Mouse (Mus musculus) stomach, embryonic 14.5 days (tissue): ENCODE measurements around the gene Kcnj15. TPM values are rescaled to one million over a fixed set of nuclear protein-coding genes. Genes with fewer than 3 reads are reported as not detected.
A peak's percentile ranks its signal among the peaks of the same experiment; 100 is the strongest.

Experiments used
- ATAC-seq: fragments of 200-750 bp; cut with Nextera tagmentation; 2 replicates; pipeline ENCODE4 v1.8.0; 2017; ENCODE audit warnings: low read depth, moderate TSS enrichment; ENCODE audit not compliant: insufficient number of reproducible peaks, insufficient read depth, low FRiP score
- H3K27ac ChIP-seq: fragments of 300-500 bp; sonication (generic); 2 replicates; pipeline ENCODE4 v1.5.1; 2014; ENCODE audit warnings: mild to moderate bottlenecking, low read length, moderate library complexity, mixed read lengths
- H3K27me3 ChIP-seq: fragments of 300-500 bp; sonication (generic); 2 replicates; pipeline ENCODE4 v1.6.1; 2014; ENCODE audit warnings: low read length, control low read depth, mixed read lengths; ENCODE audit not compliant: control insufficient read depth, insufficient read depth
- H3K36me3 ChIP-seq: fragments of 300-500 bp; sonication (generic); 2 replicates; pipeline ENCODE4 v1.6.1; 2014; ENCODE audit warnings: mild to moderate bottlenecking, control low read depth, low read length, moderate library complexity, mixed read lengths; ENCODE audit not compliant: control insufficient read depth, insufficient read depth
- H3K4me1 ChIP-seq: fragments of 300-500 bp; sonication (generic); 2 replicates; pipeline ENCODE4 v1.6.1; 2014; ENCODE audit warnings: low read length, control low read depth, mixed read lengths; ENCODE audit not compliant: control insufficient read depth, insufficient read depth
- H3K4me2 ChIP-seq: fragments of 300-500 bp; sonication (generic); replicated peaks from 2 replicates; pipeline ENCODE4 v1.6.1; 2014; ENCODE audit warnings: low read depth, low read length, control low read depth
- H3K4me3 ChIP-seq: fragments of 300-500 bp; sonication (generic); 2 replicates; pipeline ENCODE4 v1.5.1; 2014; ENCODE audit warnings: low read depth, low read length, control low read depth
- H3K9ac ChIP-seq: fragments of 300-500 bp; sonication (generic); replicated peaks from 2 replicates; pipeline ENCODE4 v1.6.1; 2014; ENCODE audit warnings: low read depth, mild to moderate bottlenecking, control low read depth, low read length, moderate library complexity, mixed read lengths
- H3K9me3 ChIP-seq: fragments of 300-500 bp; sonication (generic); 2 replicates; pipeline ENCODE4 v1.6.1; 2016; ENCODE audit warnings: low read depth, low read length, control low read depth; ENCODE audit not compliant: control insufficient read depth
- WGBS: fragments of 180-500 bp; shearing (Covaris S2); extraction: QIAGEN DNeasy Blood & Tissue Kit; methylation state at CpG from one replicate; pipeline ENCODE4 v1.1.7; 2014; 5-methylcytosine and 5-hydroxymethylcytosine counted together
- polyA plus RNA-seq: library from polyadenylated mRNA; unstranded; fragments of >200 nt; fragmentation: Nextera tagmentation; extraction: Ambion mirVana; gene quantifications from 2 replicates; pipeline ENCODE4 v1.2.1, GENCODE M21; 2014

Kcnj15 gene
- polyA plus RNA-seq, 1 experiment from 2014 or later, result 5.0 TPM

GRCm38 (mm10) chr16:95258100-95258499 lies 742 bp downstream of the Kcnj15 start:
- 18% methylated on average over 4 of the region's 4 CpGs for WGBS
- Histone ChIP-seq H3K9ac (no peak overlapping the region), H3K4me2 (peak overlapping the region; percentile 4; the same call in 1 of the 2 replicates), H3K4me3 (no peak overlapping the region; the same call in 1 of the 2 replicates), H3K27me3 (0 out of 2 replicates have a peak, but pooled peaks cover 3% of the 10 kb centered on the region), H3K27ac (peak overlapping the region; percentile 12; the same call in 1 of the 2 replicates), H3K9me3 (no peaks in the 10 kb centered on the region), H3K4me1 (peaks cover 6% of the 10 kb centered on the region; the same call in 1 of the 2 replicates), H3K36me3 (no peaks in the 10 kb centered on the region)
- ATAC-seq, result no peak

- Histone ChIP-seq H3K27ac (no peak overlapping the region), H3K4me3 (no peak overlapping the region), H3K27me3 (0 out of 2 replicates have a peak, but pooled peaks cover 3% of the 10 kb centered on the region), H3K9me3 (no peaks in the 10 kb centered on the region), H3K4me1 (peaks cover 6% of the 10 kb centered on the region; the same call in 1 of the 2 replicates), H3K36me3 (no peaks in the 10 kb centered on the region), H3K9ac (no peak overlapping the region), H3K4me2 (no peak overlapping the region)
- ATAC-seq, result no peak
- 48% methylated on average over 4 of the region's 4 CpGs for WGBS
These were observed 2.1 kb downstream of the Kcnj15 start for GRCm38 (mm10) chr16:95259505-95259904.

GRCm38 (mm10) chr16:95260693-95261092 lies 3.3 kb downstream of the Kcnj15 start:
- Histone ChIP-seq H3K27me3 (0 out of 2 replicates have a peak, but pooled peaks cover 3% of the 10 kb centered on the region), H3K4me1 (peaks cover 6% of the 10 kb centered on the region; the same call in 1 of the 2 replicates), H3K4me3 (no peak overlapping the region), H3K36me3 (no peaks in the 10 kb centered on the region), H3K9ac (no peak overlapping the region), H3K9me3 (no peaks in the 10 kb centered on the region), H3K27ac (no peak overlapping the region), H3K4me2 (no peak overlapping the region)
- WGBS, result 76% methylated on average over 5 of the region's 5 CpGs
- ATAC-seq, result no peak

GRCm38 (mm10) chr16:95261807-95262206 lies 4.4 kb downstream of the Kcnj15 start:
- Histone ChIP-seq H3K9me3 (no peaks in the 10 kb centered on the region), H3K36me3 (no peaks in the 10 kb centered on the region), H3K4me3 (no peak overlapping the region), H3K4me2 (no peak overlapping the region), H3K27ac (no peak overlapping the region), H3K27me3 (0 out of 2 replicates have a peak, but pooled peaks cover 3% of the 10 kb centered on the region), H3K9ac (no peak overlapping the region), H3K4me1 (peaks cover 6% of the 10 kb centered on the region; the same call in 1 of the 2 replicates)
- WGBS, result 73% methylated on average over 4 of the region's 4 CpGs
- ATAC-seq, result no peak

GRCm38 (mm10) chr16:95262706-95263363 lies 5.5 kb downstream of the Kcnj15 start:
- no peak overlapping the region for H3K4me2 ChIP-seq
- H3K4me3 ChIP-seq, result no peak overlapping the region
- no peaks in the 10 kb centered on the region for H3K9me3 ChIP-seq
- no peaks in the 10 kb centered on the region for H3K36me3 ChIP-seq
- no peak overlapping the region for H3K9ac ChIP-seq
- 0 out of 2 replicates have a peak, but pooled peaks cover 3% of the 10 kb centered on the region for H3K27me3 ChIP-seq
- H3K4me1 ChIP-seq, result peaks cover 6% of the 10 kb centered on the region; the same call in 1 of the 2 replicates
- H3K27ac ChIP-seq, result no peak overlapping the region
- no peak for ATAC-seq
- WGBS, result 77% methylated on average over 15 of the region's 15 CpGs

- ATAC-seq, result no peak
- H3K9ac ChIP-seq, result no peak overlapping the region
- H3K4me2 ChIP-seq, result no peak overlapping the region
- no peak overlapping the region for H3K4me3 ChIP-seq
- 68% methylated on average over 5 of the region's 5 CpGs for WGBS
- H3K9me3 ChIP-seq, result no peaks in the 10 kb centered on the region
- H3K36me3 ChIP-seq, result no peaks in the 10 kb centered on the region
- peaks cover under 1% of the 10 kb centered on the region; the same call in 1 of the 2 replicates for H3K4me1 ChIP-seq
- H3K27ac ChIP-seq, result no peak overlapping the region
- H3K27me3 ChIP-seq, result no peaks in the 10 kb centered on the region
These were observed 7.0 kb downstream of the Kcnj15 start for GRCm38 (mm10) chr16:95264324-95264723.

- Histone ChIP-seq H3K27me3 (no peaks in the 10 kb centered on the region), H3K4me3 (no peak overlapping the region)
- 65% methylated on average over 11 of the region's 11 CpGs for WGBS
These were observed 10.3 kb downstream of the Kcnj15 start for GRCm38 (mm10) chr16:95267481-95268183.

GRCm38 (mm10) chr16:95269610-95270009 lies 12.3 kb downstream of the Kcnj15 start:
- no peak for ATAC-seq
- Histone ChIP-seq H3K9me3 (no peaks in the 10 kb centered on the region), H3K4me3 (no peak overlapping the region), H3K4me1 (no peaks in the 10 kb centered on the region), H3K36me3 (no peaks in the 10 kb centered on the region), H3K27me3 (no peaks in the 10 kb centered on the region), H3K9ac (no peak overlapping the region), H3K4me2 (no peak overlapping the region), H3K27ac (no peak overlapping the region)
- WGBS, result 56% methylated on average over 6 of the region's 6 CpGs

More at GRCm38 (mm10) chr16:95267481-95268183, 10.3 kb downstream of the Kcnj15 start:
- no peak for ATAC-seq
- Histone ChIP-seq H3K9ac (no peak overlapping the region), H3K4me1 (no peaks in the 10 kb centered on the region), H3K36me3 (no peaks in the 10 kb centered on the region), H3K27ac (no peak overlapping the region), H3K9me3 (no peaks in the 10 kb centered on the region), H3K4me2 (no peak overlapping the region)
